Mouse (Mus musculus): ENCODE data around the gene Map10.

DNA sequence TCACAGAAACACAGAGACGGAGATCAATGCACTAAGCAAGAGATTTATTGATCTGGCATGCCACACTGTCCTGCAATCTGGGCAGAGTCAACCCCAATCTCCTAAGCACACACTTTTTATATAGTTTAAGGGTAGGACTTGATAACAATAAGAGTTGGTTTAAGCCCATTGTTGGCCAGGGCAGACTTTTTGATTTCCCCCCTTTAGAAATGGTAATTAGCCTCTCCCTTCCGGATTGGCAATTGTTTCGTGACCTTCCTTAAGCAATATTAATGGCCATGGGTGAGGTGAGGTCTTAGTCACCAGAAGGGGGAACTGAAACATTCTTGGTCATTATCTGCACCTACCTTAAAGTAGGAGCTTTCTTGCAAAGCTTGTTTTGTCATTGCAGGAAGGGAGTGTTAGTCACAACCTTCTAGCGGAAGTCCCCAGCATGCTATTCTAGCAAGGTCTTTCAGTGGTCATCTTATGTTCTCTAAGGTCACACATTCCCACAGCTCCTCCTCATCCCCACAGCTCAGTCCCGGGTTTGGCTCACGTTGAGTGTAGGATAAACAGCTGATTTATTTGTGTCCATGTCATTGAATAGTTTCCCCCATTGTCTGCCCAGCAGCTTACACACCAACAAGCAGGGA lies 29.9 kb downstream of the Map10 start:
- TF ChIP-seq CTCF (conservative IDR thresholded peaks at IDR 0.05; ENCODE audit: insufficient read depth, insufficient read length, low read depth, low read length) = no peak
- no peak for TF ChIP-seq POLR2A (IDR thresholded peaks at IDR 0.05; ENCODE audit: low read depth, low read length)

Data from kidney, adult 2 months (tissue).